Mouse (Mus musculus): ENCODE results near the gene Dld.

DNA sequence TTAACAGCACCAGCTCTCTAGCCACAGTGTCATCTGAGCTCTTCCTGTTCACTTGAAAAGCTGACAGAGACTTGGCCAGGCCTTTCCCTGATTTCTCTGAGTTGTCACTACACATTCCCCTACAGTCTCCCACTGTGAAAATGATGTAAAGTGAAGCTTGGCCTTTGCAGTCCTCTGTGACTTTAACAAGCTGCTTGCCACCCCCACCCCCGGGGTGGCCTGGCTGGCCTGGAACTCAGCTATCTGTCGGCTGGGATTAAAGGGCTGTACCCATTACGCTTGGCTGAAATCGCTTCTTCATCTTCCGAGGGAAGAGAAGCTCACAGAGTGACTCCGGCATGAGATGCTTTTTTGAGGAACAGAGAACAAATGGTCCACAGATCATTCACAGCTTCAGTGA, 35.3 kb downstream of the Dld start:
- TF ChIP-seq MAX (IDR thresholded peaks at IDR 0.05): no peak
- no peak for TF ChIP-seq CTCF (IDR thresholded peaks at IDR 0.05; ENCODE audit: control insufficient read depth, insufficient read depth, insufficient read length)

All from C2C12 (cell line).